Mouse (Mus musculus) cerebellum, postnatal 36 days (tissue): ENCODE measurements around the gene Cd248.

Experiments
- DNase-seq, 2 experiments: peaks; one replicate each; pipeline ENCODE4 v3.0.0; 2021 to 2022; ENCODE audit warnings: mixed read lengths in 2 of 2

Cd248 gene

GRCm38 (mm10) chr19:5052166-5052822 is 15.6 kb upstream of the Cd248 start:
- peak; percentile 34 to 45 for DNase-seq

- DNase-seq, result peak; percentile 60 to 75
These were observed 15.0 kb upstream of the Cd248 start for GRCm38 (mm10) chr19:5052853-5053252.

GRCm38 (mm10) chr19:5053909-5054308 is 14.0 kb upstream of the Cd248 start:
- DNase-seq, result peak; percentile 64 to 80

- DNase-seq, result no peak
These were observed 11.6 kb upstream of the Cd248 start for GRCm38 (mm10) chr19:5056251-5056650.

- DNase-seq, result no peak
These were observed 9.8 kb upstream of the Cd248 start for GRCm38 (mm10) chr19:5057876-5058775.

GRCm38 (mm10) chr19:5058801-5059771 is 8.8 kb upstream of the Cd248 start:
- no peak for DNase-seq

GRCm38 (mm10) chr19:5060365-5061330 is 7.2 kb upstream of the Cd248 start:
- no peak for DNase-seq

GRCm38 (mm10) chr19:5062041-5062440 is 5.8 kb upstream of the Cd248 start:
- no peak for DNase-seq

- no peak for DNase-seq
These were observed 5.4 kb upstream of the Cd248 start for GRCm38 (mm10) chr19:5062446-5062845.

- DNase-seq, result no peak
These were observed 2.8 kb upstream of the Cd248 start for GRCm38 (mm10) chr19:5065104-5065503.

- no peak for DNase-seq
These were observed 658 bp upstream of the Cd248 start for GRCm38 (mm10) chr19:5067040-5067799.

- no peak for DNase-seq
These were observed 824 bp downstream of the Cd248 start for GRCm38 (mm10) chr19:5068570-5069234.

- no peak for DNase-seq
These were observed 1.6 kb downstream of the Cd248 start for GRCm38 (mm10) chr19:5069486-5069885.

GRCm38 (mm10) chr19:5069978-5070377 is 2.1 kb downstream of the Cd248 start:
- no peak for DNase-seq

- no peak for DNase-seq
These were observed 3.2 kb downstream of the Cd248 start for GRCm38 (mm10) chr19:5071077-5071476.

GRCm38 (mm10) chr19:5071545-5072369 is 3.9 kb downstream of the Cd248 start:
- DNase-seq, result no peak

GRCm38 (mm10) chr19:5072389-5073019 is 4.6 kb downstream of the Cd248 start:
- no peak for DNase-seq

- DNase-seq, result peak; percentile 65 to 66
These were observed 5.2 kb downstream of the Cd248 start for GRCm38 (mm10) chr19:5073028-5073427.

- DNase-seq, result no peak
These were observed 5.6 kb downstream of the Cd248 start for GRCm38 (mm10) chr19:5073518-5073917.
